Mouse (Mus musculus): ENCODE results near the gene Nr2c1. TPM values are rescaled to one million over a fixed set of nuclear protein-coding genes. Genes with fewer than 3 reads are reported as not detected.

The Nr2c1 gene
- total and polyA plus RNA-seq, 3 experiments: 1.1 to 12.6 (median 5.1) TPM

- no peaks in the 10 kb centered on the region for H3K4me1 ChIP-seq (ENCODE audit: insufficient read depth, low read depth, low read length)
- H3K4me3 ChIP-seq (ENCODE audit: low read depth, low read length): no peak overlapping the region
- no peaks in the 10 kb centered on the region for H3K27me3 ChIP-seq (ENCODE audit: insufficient read depth, low read length)
- TF ChIP-seq GATA1 (IDR thresholded peaks at IDR 0.05; ENCODE audit: borderline replicate concordance, low read length) (no peak), TAL1 (conservative IDR thresholded peaks at IDR 0.05; ENCODE audit: low read depth, low read length) (no peak), GATA2 (IDR thresholded peaks at IDR 0.05; ENCODE audit: borderline replicate concordance, low read depth, low read length) (no peak), CTCF (IDR thresholded peaks at IDR 0.05; ENCODE audit: low read depth, low read length) (no peak), POLR2AphosphoS5 (IDR thresholded peaks at IDR 0.05; ENCODE audit: insufficient replicate concordance, low read depth, low read length) (no peak)
- no peaks in the 10 kb centered on the region for H3K9me3 ChIP-seq (replicated peaks)
- ATAC-seq (ENCODE audit: extremely low read depth, insufficient number of reproducible peaks, low FRiP score, poor library complexity, severe bottlenecking): no peak
- peaks cover 57% of the 10 kb centered on the region for H3K36me3 ChIP-seq (replicated peaks)
- DNase-seq (ENCODE audit: low spot score): no peak
These were observed 14.2 kb downstream of the Nr2c1 start for GRCm38 (mm10) chr10:94162031-94162430.

GRCm38 (mm10) chr10:94164104-94164845 is 16.5 kb downstream of the Nr2c1 start:
- no peaks in the 10 kb centered on the region for H3K27me3 ChIP-seq (ENCODE audit: insufficient read depth, low read length)
- H3K4me3 ChIP-seq (ENCODE audit: low read depth, low read length): no peak overlapping the region
- ATAC-seq (ENCODE audit: extremely low read depth, insufficient number of reproducible peaks, low FRiP score, poor library complexity, severe bottlenecking) (no peak), DNase-seq (ENCODE audit: low spot score) (no peak)
- peaks cover 61% of the 10 kb centered on the region for H3K36me3 ChIP-seq (replicated peaks)
- no peaks in the 10 kb centered on the region for H3K4me1 ChIP-seq (ENCODE audit: insufficient read depth, low read depth, low read length)
- TF ChIP-seq TAL1 (conservative IDR thresholded peaks at IDR 0.05; ENCODE audit: low read depth, low read length): no peak
- TF ChIP-seq GATA2 (IDR thresholded peaks at IDR 0.05; ENCODE audit: borderline replicate concordance, low read depth, low read length): no peak
- no peaks in the 10 kb centered on the region for H3K9me3 ChIP-seq (replicated peaks)

GRCm38 (mm10) chr10:94165426-94165825 is 17.6 kb downstream of the Nr2c1 start:
- Histone ChIP-seq H3K4me3 (ENCODE audit: low read depth, low read length) (no peak overlapping the region), H3K9me3 (replicated peaks) (no peaks in the 10 kb centered on the region), H3K27me3 (ENCODE audit: insufficient read depth, low read length) (no peaks in the 10 kb centered on the region), H3K4me1 (ENCODE audit: insufficient read depth, low read depth, low read length) (no peaks in the 10 kb centered on the region), H3K36me3 (replicated peaks) (peaks cover 65% of the 10 kb centered on the region)
- ATAC-seq (ENCODE audit: extremely low read depth, insufficient number of reproducible peaks, low FRiP score, poor library complexity, severe bottlenecking) (no peak), DNase-seq (ENCODE audit: low spot score) (no peak)
- TF ChIP-seq GATA2 (IDR thresholded peaks at IDR 0.05; ENCODE audit: borderline replicate concordance, low read depth, low read length) (no peak), GATA1 (IDR thresholded peaks at IDR 0.05; ENCODE audit: borderline replicate concordance, low read length) (no peak), TAL1 (conservative IDR thresholded peaks at IDR 0.05; ENCODE audit: low read depth, low read length) (no peak), POLR2AphosphoS5 (IDR thresholded peaks at IDR 0.05; ENCODE audit: insufficient replicate concordance, low read depth, low read length) (no peak), CTCF (IDR thresholded peaks at IDR 0.05; ENCODE audit: low read depth, low read length) (no peak)

- TF ChIP-seq GATA1 (IDR thresholded peaks at IDR 0.05; ENCODE audit: borderline replicate concordance, low read length): no peak
- no peak for TF ChIP-seq POLR2AphosphoS5 (IDR thresholded peaks at IDR 0.05; ENCODE audit: insufficient replicate concordance, low read depth, low read length)
- no peak for TF ChIP-seq CTCF (IDR thresholded peaks at IDR 0.05; ENCODE audit: low read depth, low read length)
- TF ChIP-seq TAL1 (conservative IDR thresholded peaks at IDR 0.05; ENCODE audit: low read depth, low read length): no peak
- TF ChIP-seq GATA2 (IDR thresholded peaks at IDR 0.05; ENCODE audit: borderline replicate concordance, low read depth, low read length): no peak
- Histone ChIP-seq H3K9me3 (replicated peaks) (no peaks in the 10 kb centered on the region), H3K27me3 (ENCODE audit: insufficient read depth, low read length) (no peaks in the 10 kb centered on the region), H3K4me3 (ENCODE audit: low read depth, low read length) (no peak overlapping the region), H3K36me3 (replicated peaks) (peaks cover 65% of the 10 kb centered on the region), H3K4me1 (ENCODE audit: insufficient read depth, low read depth, low read length) (no peaks in the 10 kb centered on the region)
- no peak for DNase-seq (ENCODE audit: low spot score)
- ATAC-seq (ENCODE audit: extremely low read depth, insufficient number of reproducible peaks, low FRiP score, poor library complexity, severe bottlenecking): no peak
These were observed 19.4 kb downstream of the Nr2c1 start for GRCm38 (mm10) chr10:94167051-94167750.

- TF ChIP-seq CTCF (IDR thresholded peaks at IDR 0.05; ENCODE audit: low read depth, low read length) (no peak), POLR2AphosphoS5 (IDR thresholded peaks at IDR 0.05; ENCODE audit: insufficient replicate concordance, low read depth, low read length) (no peak), GATA1 (IDR thresholded peaks at IDR 0.05; ENCODE audit: borderline replicate concordance, low read length) (no peak)
- ATAC-seq (ENCODE audit: extremely low read depth, insufficient number of reproducible peaks, low FRiP score, poor library complexity, severe bottlenecking): no peak
These were observed 23.8 kb downstream of the Nr2c1 start for GRCm38 (mm10) chr10:94171440-94172130.

GRCm38 (mm10) chr10:94172137-94172536 is 24.3 kb downstream of the Nr2c1 start:
- Histone ChIP-seq H3K4me3 (ENCODE audit: low read depth, low read length) (no peak overlapping the region), H3K27me3 (ENCODE audit: insufficient read depth, low read length) (no peaks in the 10 kb centered on the region), H3K36me3 (replicated peaks) (peaks cover 60% of the 10 kb centered on the region), H3K4me1 (ENCODE audit: insufficient read depth, low read depth, low read length) (no peaks in the 10 kb centered on the region), H3K9me3 (replicated peaks) (no peaks in the 10 kb centered on the region)
- TF ChIP-seq CTCF (IDR thresholded peaks at IDR 0.05; ENCODE audit: low read depth, low read length) (no peak), TAL1 (conservative IDR thresholded peaks at IDR 0.05; ENCODE audit: low read depth, low read length) (no peak), POLR2AphosphoS5 (IDR thresholded peaks at IDR 0.05; ENCODE audit: insufficient replicate concordance, low read depth, low read length) (no peak), GATA2 (IDR thresholded peaks at IDR 0.05; ENCODE audit: borderline replicate concordance, low read depth, low read length) (no peak)
- DNase-seq (ENCODE audit: low spot score) (no peak), ATAC-seq (ENCODE audit: extremely low read depth, insufficient number of reproducible peaks, low FRiP score, poor library complexity, severe bottlenecking) (no peak)

More at GRCm38 (mm10) chr10:94171440-94172130, 23.8 kb downstream of the Nr2c1 start:
- H3K27me3 ChIP-seq (ENCODE audit: insufficient read depth, low read length): no peaks in the 10 kb centered on the region
- H3K4me3 ChIP-seq (ENCODE audit: low read depth, low read length): no peak overlapping the region
- H3K4me1 ChIP-seq (ENCODE audit: insufficient read depth, low read depth, low read length): no peaks in the 10 kb centered on the region
- peaks cover 64% of the 10 kb centered on the region for H3K36me3 ChIP-seq (replicated peaks)
- H3K9me3 ChIP-seq (replicated peaks): no peaks in the 10 kb centered on the region
- no peak for DNase-seq (ENCODE audit: low spot score)

Data from G1E (cell line).